Mouse (Mus musculus) gastrocnemius, postnatal 10 days (tissue): ENCODE results near the gene Elp4. TPM values are rescaled to one million over a fixed set of nuclear protein-coding genes. Genes with fewer than 3 reads are reported as not detected.

Source experiments
- DNase-seq: peaks from one replicate; pipeline ENCODE4 v3.0.0; 2021; ENCODE audit warnings: mixed read lengths
- total RNA-seq, 2 experiments: library from RNA; stranded (reverse); gene quantifications; 2 replicates each; pipeline ENCODE4 v1.2.3; 2021

The Elp4 gene
- total RNA-seq, 2 experiments from 2014 or later, result 12.5 to 14.1 TPM

- DNase-seq, result no peak
Observed at GRCm38 (mm10) chr2:105669881-105670730, 234.3 kb downstream of the Elp4 start.

DNA sequence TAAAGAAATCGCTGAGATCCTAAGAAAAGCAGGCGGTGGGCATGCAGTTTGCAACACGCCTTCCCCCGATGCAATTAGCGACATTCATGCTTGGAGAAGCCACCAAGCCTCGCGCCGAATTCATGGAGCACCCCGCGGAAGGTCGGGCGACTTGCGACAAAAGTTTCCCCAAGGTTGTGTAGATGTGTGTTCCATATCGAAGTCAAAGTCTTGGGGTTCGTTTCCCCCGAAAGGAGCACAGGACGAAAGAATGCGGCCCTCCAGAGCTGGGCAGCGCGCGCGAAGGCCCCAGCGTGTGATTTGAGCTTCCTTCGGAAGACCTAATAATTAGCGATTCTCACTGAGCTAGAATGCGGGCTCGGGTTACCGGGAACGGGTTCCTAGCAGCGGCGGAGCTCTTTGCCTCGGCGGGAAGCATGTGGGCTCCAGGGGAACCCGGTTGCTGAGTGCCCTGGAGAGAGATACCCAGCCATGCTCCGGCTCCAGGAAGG, 234.9 kb downstream of the Elp4 start:
- no peak for DNase-seq

GRCm38 (mm10) chr2:105668271-105669270, 235.8 kb downstream of the Elp4 start, which contains the start of gene Pax6:
TSS of gene Pax6 (plus strand) at chr2:105668900.
- DNase-seq, result no peak

- DNase-seq, result no peak
Observed at GRCm38 (mm10) chr2:105667626-105667950, 236.8 kb downstream of the Elp4 start.

DNA sequence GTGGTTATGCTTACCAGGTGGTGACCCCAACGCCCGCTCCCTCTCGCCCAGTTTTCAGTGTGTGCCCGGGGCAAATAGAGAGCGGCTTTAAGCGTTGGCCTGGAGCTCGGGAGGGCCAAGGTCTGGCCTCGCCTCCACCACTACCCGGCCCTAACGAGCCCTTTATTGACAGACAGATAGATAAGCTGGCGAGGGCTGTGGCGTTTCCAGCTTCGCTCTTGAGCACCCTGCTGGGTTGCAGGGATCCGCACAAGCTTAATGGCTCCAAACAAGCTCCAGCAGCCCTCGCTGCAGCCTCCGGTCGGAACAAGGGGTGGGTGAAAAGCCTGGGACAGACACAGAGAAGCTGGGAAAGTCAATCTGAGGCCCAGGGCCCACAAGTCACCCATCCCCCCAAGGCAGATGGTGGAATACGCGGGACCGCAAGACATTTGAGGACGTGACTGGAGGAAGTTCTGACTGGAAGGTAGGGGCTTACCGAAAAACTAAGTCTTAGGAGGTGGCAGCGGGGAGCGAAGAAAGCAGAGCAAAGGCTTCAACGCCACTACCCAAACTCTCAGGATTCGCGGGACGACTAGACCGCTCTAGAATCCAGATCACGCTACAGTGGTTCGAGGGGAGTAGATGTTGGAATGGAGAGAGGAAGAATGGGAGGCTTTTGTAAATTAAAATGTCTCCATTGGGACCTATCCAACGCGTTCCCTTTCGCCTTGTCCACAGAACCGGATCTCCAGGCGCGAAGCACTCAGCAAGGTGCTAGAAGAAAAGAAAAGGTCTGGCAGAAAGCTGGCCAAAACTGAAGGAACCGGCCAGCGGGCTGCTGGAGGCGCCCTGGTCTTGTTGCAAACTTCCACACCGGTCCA, 237.4 kb downstream of the Elp4 start:
- DNase-seq, result no peak

- no peak for DNase-seq
Observed at GRCm38 (mm10) chr2:105666331-105666730, 238.0 kb downstream of the Elp4 start.

DNA sequence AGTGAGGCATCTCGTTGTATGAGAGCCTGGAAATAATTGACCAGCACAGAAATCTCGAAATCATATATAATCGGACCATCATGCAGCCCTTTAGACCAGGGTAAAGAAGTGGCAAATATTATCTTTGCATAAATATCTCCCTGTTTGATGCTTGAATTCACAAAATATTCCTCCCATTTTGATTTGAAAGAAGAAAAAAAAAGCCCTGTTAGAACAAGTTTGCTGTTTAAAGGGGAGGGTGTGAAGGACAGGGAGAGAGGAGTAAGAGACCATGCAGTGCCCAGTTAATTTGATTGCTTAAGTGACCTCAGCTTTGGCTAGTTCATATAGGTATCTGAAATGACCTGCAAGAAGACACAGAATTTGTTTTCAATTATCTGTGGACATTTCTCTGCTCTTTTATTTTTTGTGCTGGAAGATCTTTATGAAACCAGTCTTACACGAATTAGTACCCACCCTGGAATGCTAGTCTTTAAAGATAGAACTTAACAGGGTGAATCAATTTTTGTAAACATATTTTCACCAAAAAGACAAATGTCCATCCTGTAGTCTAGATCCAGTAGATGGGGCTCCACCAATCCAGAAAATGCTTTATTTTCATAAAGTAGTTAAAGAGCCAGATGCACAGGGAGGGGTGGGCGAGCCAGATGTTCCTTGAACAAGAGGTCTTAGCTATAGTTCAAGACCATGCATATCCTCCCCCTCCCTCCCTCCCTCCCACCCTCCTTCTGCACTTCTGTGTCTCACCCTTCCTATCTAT, 238.7 kb downstream of the Elp4 start:
- no peak for DNase-seq

- DNase-seq, result no peak
Observed at GRCm38 (mm10) chr2:105664996-105665395, 239.4 kb downstream of the Elp4 start.

DNA sequence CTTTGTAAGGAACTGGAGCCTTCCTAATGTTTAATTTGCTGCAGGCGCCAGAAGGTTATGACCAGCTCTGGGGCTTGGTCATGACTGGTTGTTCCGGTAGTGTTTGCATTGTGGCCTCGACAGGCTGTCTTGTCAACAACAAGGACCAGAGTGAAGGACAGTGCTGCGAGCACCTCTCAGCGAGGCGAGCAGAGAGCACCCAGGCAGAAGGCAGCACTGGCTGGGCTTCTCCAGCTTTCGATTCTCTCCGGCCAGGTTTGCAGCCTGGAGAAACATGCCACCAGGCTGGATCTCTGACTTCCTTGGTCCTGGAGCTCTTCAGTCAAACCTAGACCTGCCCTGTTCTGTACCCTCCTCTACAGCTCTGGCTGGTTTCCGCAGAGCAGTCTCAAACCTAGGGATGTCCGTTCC, 241.3 kb downstream of the Elp4 start:
- no peak for DNase-seq

GRCm38 (mm10) chr2:105662606-105663005, 241.8 kb downstream of the Elp4 start:
- DNase-seq, result no peak

GRCm38 (mm10) chr2:105662121-105662520, 242.2 kb downstream of the Elp4 start:
- DNase-seq, result no peak

GRCm38 (mm10) chr2:105661623-105662066, 242.7 kb downstream of the Elp4 start:
- DNase-seq, result no peak

DNA sequence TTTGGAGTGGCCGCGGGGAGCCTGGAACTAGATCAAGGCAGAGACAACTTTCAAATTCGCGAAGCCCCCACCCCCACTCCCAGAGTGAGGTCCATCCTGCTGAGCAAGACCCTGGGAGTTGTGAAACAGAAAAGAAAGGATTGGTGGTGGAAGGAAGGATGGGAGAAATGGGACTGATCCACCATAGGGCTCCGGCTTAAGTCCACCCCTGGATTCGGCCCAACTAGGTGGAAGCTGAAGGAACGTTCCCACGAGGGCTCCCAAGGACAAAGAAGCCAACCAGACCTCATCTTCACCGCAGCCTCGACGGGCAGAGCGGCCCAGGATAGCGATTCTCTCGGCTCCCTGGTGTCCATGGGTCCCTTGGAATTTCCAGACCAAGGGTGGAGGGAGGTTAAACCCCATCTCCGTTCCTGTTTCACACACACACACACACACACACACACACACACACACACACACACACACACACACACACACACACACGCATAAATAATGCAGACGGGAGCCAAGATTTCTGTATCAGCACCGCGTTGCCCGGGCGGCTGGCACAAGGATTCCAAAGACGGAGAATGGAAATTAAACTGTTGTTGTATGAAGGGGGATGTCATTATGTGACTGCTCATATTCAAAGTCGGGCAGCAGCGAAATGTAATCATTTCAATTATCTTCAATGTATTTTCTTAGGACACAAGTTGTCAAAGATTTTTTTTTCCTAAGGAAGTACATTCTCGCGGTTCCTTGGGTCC, 243.3 kb downstream of the Elp4 start:
- DNase-seq, result no peak

- no peak for DNase-seq
Observed at GRCm38 (mm10) chr2:105659926-105660873, 244.2 kb downstream of the Elp4 start.

DNA sequence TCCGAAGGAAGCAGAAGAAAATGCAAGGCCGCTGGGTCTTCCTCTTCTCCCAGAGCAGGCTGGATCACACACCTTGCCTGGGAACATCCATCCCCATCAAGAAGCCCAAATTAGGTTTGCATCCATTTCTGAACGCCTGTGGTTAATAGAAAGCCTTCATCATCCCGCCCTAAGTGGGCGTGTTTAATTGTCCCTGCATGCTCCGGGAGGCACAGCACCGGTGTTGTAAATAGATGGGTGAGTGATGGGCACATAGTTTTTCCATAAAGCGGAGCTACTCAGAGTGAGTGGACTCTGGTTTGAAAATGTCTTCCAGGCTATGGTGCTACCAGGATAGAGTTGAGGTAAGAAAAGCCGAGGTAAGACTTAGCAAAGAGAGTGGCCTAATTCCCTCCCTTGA, 245.0 kb downstream of the Elp4 start:
- DNase-seq, result no peak

- DNase-seq, result no peak
Observed at GRCm38 (mm10) chr2:105656456-105656855, 247.9 kb downstream of the Elp4 start.
